Comparison of ENCODE assay signal across 15 mouse cellular contexts in genomic region chr7:66180260-66180659, GRCm38 (mm10).
DNase-seq lines count a peak whose midpoint lies in the region; ATAC-seq and TF ChIP-seq lines count a peak whose summit lies in the region.
"Had no signal": no experiment of that assay in that cellular context is flagged by ENCODE, and none has a peak within 500 bp of the region (broad histone marks: within the 10 kb centered on the region; RNA-seq: fewer than 3 reads in every experiment).

No protein-coding gene starts in this region.

- TF ChIP-seq CTCF in layer of hippocampus, adult 2 months (conservative IDR thresholded peaks at IDR 0.05) = no peak

- ATAC-seq in hematopoietic stem cell, adult 5-6 weeks (replicated peaks in 1 of 2; ENCODE audit: insufficient read depth in 1 of 2, low FRiP score in 2 of 2, low TSS enrichment in 1 of 2, low read depth in 1 of 2, poor library complexity in 2 of 2, severe bottlenecking in 2 of 2) = peak; percentile 55 to 63
- ATAC-seq: forebrain, embryonic 14.5 days; hindbrain, postnatal 0 days; Patski had no signal

- DNase-seq in layer of hippocampus, adult 2 months (ENCODE audit: low spot score in 2 of 2) = no peak
- no peak for DNase-seq in layer of hippocampus, postnatal 25 days (ENCODE audit: extremely low spot score in 1 of 2, low spot score in 1 of 2)
- DNase-seq in CD4-positive, CD25-positive, alpha-beta regulatory T cell, adult 2 months (ENCODE audit: low read depth, low spot score) = peak; percentile 68
- peak; percentile 74 to 88 for DNase-seq in natural killer cell, adult 2 months (ENCODE audit: low spot score in 2 of 2)
- no peak for DNase-seq in adipocyte (ENCODE audit: low spot score)
- DNase-seq in heart, postnatal 14 days = no peak
- no peak for DNase-seq in adrenal gland, postnatal 36 days
- DNase-seq: cerebellum, adult 11-12 months; kidney, adult 8-10 months; liver, embryonic 13.5 days; lung, postnatal 10 days had no signal

- H3K27ac ChIP-seq in layer of hippocampus, adult 2 months = peak overlapping the region; percentile 65; the same call in 1 of the 2 replicates
- H3K27ac ChIP-seq: hindbrain, postnatal 0 days; liver, embryonic 13.5 days had no signal

- H3K4me3 ChIP-seq in layer of hippocampus, adult 2 months = no peak overlapping the region
- H3K4me3 ChIP-seq: liver, embryonic 13.5 days had no signal

- intact Hi-C loops in heart, postnatal 14 days (cut with DNase I) = loop anchor here (5.0 kb wide), 1 partner anchor 68 kb away; no protein-coding TSS in a partner anchor

Comparison
In these comparisons a context has a peak if more than half of its experiments do, and no peak if none do; other contexts are left out.
1. DNase-seq: peak in CD4-positive, CD25-positive, alpha-beta regulatory T cell, adult 2 months (single experiment) and natural killer cell, adult 2 months (2 of 2); none in layer of hippocampus, adult 2 months (0 of 2), layer of hippocampus, postnatal 25 days (0 of 2), adipocyte (single experiment), heart, postnatal 14 days (0 of 2) and adrenal gland, postnatal 36 days (0 of 2).